Mouse (Mus musculus) MEL (cell line): ENCODE data around the gene Aif1l.

Experiments used
- EP300 ChIP-seq, 2 experiments: IDR thresholded peaks; 2 replicates each; pipeline ENCODE4 v1.6.1; 2011; ENCODE audit warnings: improper control_type of control experiment in 2 of 2, low read length in 2 of 2, low read depth in 1 of 2, mild to moderate bottlenecking in 1 of 2
- ETS1 ChIP-seq: IDR thresholded peaks from 2 replicates; pipeline ENCODE4 v1.6.1; 2012; ENCODE audit warnings: low read depth, mild to moderate bottlenecking, inconsistent platforms, low read length, improper control_type of control experiment, moderate library complexity
- GATA1 ChIP-seq: IDR thresholded peaks from 2 replicates; pipeline ENCODE4 v1.6.1; 2011; ENCODE audit warnings: low read depth, low read length, improper control_type of control experiment
- POLR2A ChIP-seq, 2 experiments: IDR thresholded peaks; 2 replicates each; pipeline ENCODE4 v1.6.1; 2011 to 2012; ENCODE audit warnings: low read length in 2 of 2, mild to moderate bottlenecking in 2 of 2, control low read depth in 1 of 2, improper control_type of control experiment in 1 of 2, low read depth in 1 of 2, moderate library complexity in 1 of 2; ENCODE audit not compliant: control insufficient read depth in 1 of 2, insufficient read depth in 1 of 2, poor library complexity in 1 of 2
- RCOR1 ChIP-seq: IDR thresholded peaks from 2 replicates; pipeline ENCODE4 v1.6.1; 2012; ENCODE audit warnings: low read depth, mild to moderate bottlenecking, inconsistent platforms, low read length, improper control_type of control experiment
- SMC3 ChIP-seq: IDR thresholded peaks from 2 replicates; pipeline ENCODE4 v1.6.1; 2011; ENCODE audit warnings: low read depth, low read length, improper control_type of control experiment
- USF1 ChIP-seq: IDR thresholded peaks from 2 replicates; pipeline ENCODE4 v1.6.1; 2014; ENCODE audit warnings: low read depth, mild to moderate bottlenecking, inconsistent platforms, low read length, improper control_type of control experiment, moderate library complexity

GRCm38 (mm10) chr2:31924811-31925210, 25.1 kb upstream of the Aif1l start:
- TF ChIP-seq GATA1 (no peak), ETS1 (no peak), EP300 (IDR thresholded peaks at IDR 0.05; ENCODE audit: low read depth in 1 of 2, low read length in 2 of 2) (no peak), RCOR1 (no peak), POLR2A (IDR thresholded peaks at IDR 0.05; ENCODE audit: control insufficient read depth in 1 of 2, insufficient read depth in 1 of 2, low read depth in 1 of 2, low read length in 2 of 2, poor library complexity in 1 of 2) (no peak), SMC3 (no peak), USF1 (no peak)
